Mouse (Mus musculus) ovary, adult 2 months (tissue): ENCODE measurements around the gene H1fnt. TPM values are rescaled to one million over a fixed set of nuclear protein-coding genes. Genes with fewer than 3 reads are reported as not detected.

Source experiments
- polyA plus RNA-seq: library from polyadenylated mRNA; depleted of rRNA; stranded (reverse); fragments of >200 nt; gene quantifications from 2 replicates; pipeline ENCODE4 v1.2.3, GENCODE M21; 2012; rRNA removed

Gene H1fnt
- polyA plus RNA-seq = not detected in 2 replicates

DNA sequence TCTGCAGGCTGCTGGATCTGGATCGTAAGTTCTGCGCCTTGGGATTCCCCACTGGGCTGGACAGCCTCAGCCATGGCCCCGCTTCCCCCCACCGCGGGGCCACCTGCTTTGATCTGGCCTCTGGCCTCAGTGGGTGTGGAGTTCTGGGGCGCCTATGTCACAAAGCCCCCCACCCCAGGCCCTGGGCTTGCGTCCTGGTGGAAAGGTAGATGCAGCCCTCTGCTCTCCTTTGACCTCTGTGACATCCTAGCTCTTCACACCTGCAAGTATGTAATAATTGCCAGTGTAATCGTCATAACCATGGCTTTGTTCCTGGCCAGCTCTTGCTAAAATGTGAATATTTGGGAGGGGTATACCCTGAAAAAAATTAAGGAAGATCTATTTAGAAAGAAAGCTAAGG lies at the start of gene H1fnt:
Gene H1fnt, minus strand, starts transcription at position 101 of the 400 bp plus-strand sequence.

DNA sequence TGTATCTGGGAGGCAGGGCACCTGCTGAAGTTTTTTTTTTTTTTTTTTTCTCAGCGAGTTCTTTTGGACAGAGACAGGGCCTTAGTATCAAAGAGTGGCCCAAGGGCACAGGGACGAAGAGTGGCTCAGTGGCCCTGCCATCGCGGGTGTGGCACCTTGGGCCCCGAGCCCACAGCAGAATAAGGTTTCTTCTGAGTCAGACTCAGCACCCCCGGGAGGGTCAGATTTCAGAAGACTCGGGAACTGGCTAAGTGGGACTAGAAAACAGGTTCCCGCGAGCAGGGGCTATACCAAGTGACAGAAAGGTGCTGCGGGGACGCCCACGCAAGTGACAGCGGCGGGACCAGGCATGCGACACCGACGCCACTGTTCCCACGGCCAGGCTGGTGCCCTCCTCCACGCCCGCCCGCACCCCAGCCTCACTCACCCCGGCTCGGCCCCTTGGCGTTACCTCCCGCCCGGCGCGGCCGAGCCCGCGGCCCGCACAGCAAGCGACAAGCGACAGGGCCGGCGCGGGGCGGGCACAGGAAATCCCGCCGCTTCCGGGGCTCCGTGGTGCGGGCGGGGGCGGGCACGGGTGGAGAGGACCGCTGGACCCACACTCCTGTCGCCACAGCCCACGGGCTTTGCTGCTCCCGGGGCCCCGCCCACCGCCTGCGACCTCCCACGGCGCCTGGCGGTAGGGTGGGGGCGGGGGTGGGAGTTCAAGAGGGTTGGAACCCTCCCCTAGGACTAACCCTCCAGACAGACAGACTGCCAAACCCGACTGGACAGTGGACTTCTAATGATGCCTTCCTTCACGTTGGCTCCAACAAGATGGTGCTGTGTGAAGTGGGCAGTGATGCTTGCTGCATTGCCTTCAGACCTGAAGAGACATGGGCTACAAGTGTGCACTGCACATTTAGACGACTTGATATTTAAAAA lies 38.8 kb upstream of the H1fnt start, which contains the start of gene Zfp641:
Gene Zfp641, minus strand, starts transcription at position 534 of the 924 bp plus-strand sequence.

DNA sequence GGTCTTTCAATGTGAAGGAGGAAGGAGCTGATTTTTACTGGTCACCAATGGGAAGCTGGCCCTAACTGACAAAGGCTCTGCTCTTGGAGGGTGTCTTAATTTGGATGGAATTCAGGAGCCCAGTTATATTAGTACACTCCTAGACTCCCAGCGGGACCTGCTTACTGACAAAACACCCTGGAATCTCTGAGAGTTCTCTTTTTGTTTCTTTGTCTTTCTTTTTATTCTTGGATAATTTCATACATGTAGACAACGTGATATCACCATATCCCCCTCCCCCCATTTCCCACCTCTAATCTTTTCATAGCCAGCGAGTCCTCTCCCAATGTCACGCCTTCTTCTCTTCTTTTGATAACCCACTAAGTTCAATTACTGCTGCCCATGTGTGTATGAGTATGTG lies 22.7 kb downstream of the H1fnt start, which contains the start of gene Olfr286:
Gene Olfr286, minus strand, starts transcription at position 101 of the 400 bp plus-strand sequence.

DNA sequence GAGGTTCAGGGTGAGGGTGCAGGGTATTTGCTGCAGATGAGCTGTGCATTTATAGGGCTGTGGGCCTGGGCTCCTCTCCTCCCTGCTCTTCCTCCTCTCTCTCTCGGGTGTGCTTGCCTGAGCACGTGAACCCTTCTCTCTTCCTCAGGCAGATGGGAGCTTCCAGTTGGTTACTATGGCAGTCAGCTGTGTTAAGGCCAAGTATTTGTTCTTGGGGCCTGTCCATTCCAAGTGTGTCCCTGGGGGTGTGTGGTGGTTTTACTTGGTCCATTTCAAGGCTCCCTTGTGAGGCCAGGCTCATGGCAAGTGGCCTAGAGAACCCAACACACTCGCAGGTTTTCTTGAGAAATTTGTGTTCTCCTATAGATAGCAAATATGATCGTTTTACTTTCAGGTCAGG lies 36.2 kb downstream of the H1fnt start, which contains the start of the genes Gm44579 and Olfr287:
Gene Gm44579, minus strand, starts transcription at position 101 of the 400 bp plus-strand sequence.
Gene Olfr287, minus strand, starts transcription at position 180 of the 400 bp plus-strand sequence.

Other genes starting within 250 kb of the H1fnt start
- gene Pfkm, start 164.7 kb downstream of the H1fnt start, polyA plus RNA-seq = 33.9 and 41.1 TPM in 2 replicates
- gene Senp1, start 163.5 kb downstream of the H1fnt start, polyA plus RNA-seq = 8.7 and 9.9 TPM in 2 replicates
- gene Asb8, start 91.7 kb downstream of the H1fnt start, polyA plus RNA-seq = 30.3 and 44.8 TPM in 2 replicates
- gene Ccdc184, start 90.1 kb downstream of the H1fnt start, polyA plus RNA-seq = 4.9 and 5.2 TPM in 2 replicates
- 0.66 and 1.4 TPM in 2 replicates for gene Olfr288, start 61.8 kb downstream of the H1fnt start, polyA plus RNA-seq
- not detected in 2 replicates for gene Gm44579, start 36.3 kb downstream of the H1fnt start, polyA plus RNA-seq
- 0.24 and 0.88 TPM in 2 replicates for gene Olfr287, start 36.2 kb downstream of the H1fnt start, polyA plus RNA-seq
- gene Olfr286, start 22.8 kb downstream of the H1fnt start, polyA plus RNA-seq = not detected in 2 replicates
- 2.1 and 2.3 TPM in 2 replicates for gene Zfp641, start 38.9 kb upstream of the H1fnt start, polyA plus RNA-seq
- gene Olfr285, start 60.1 kb upstream of the H1fnt start, polyA plus RNA-seq = not detected in 2 replicates
- not detected in 2 replicates for gene Olfr284, start 83.7 kb upstream of the H1fnt start, polyA plus RNA-seq
- gene Olfr283, start 123.7 kb upstream of the H1fnt start, polyA plus RNA-seq = not detected in 2 replicates
- gene Olfr282, start 173.9 kb upstream of the H1fnt start, polyA plus RNA-seq = not detected in 2 replicates
- gene Olfr281, start 195.3 kb upstream of the H1fnt start, polyA plus RNA-seq = not detected in 2 replicates
- gene OR5BS1P, start 212.6 kb upstream of the H1fnt start, polyA plus RNA-seq = not detected in 2 replicates
- not detected in 2 replicates for gene Lalba, start 225.4 kb upstream of the H1fnt start, polyA plus RNA-seq
- gene Olfr279, start 235.1 kb upstream of the H1fnt start, polyA plus RNA-seq = not detected in 2 replicates